Mouse (Mus musculus): ENCODE measurements around the gene Sdk2.

- TF ChIP-seq CTCF (conservative IDR thresholded peaks at IDR 0.05 in 1 of 2, IDR thresholded peaks at IDR 0.05 in 1 of 2; ENCODE audit: low read depth in 2 of 2, low read length in 2 of 2) (no peak), ZKSCAN1 (IDR thresholded peaks at IDR 0.05; ENCODE audit: borderline replicate concordance, low read depth, low read length) (no peak), NELFE (IDR thresholded peaks at IDR 0.05; ENCODE audit: low read depth, low read length) (no peak), ETS1 (conservative IDR thresholded peaks at IDR 0.05; ENCODE audit: low read depth, low read length) (no peak), USF2 (conservative IDR thresholded peaks at IDR 0.05; ENCODE audit: low read depth, low read length) (no peak), MAFK (IDR thresholded peaks at IDR 0.05; ENCODE audit: insufficient replicate concordance, low read length) (no peak)
Observed at GRCm38 (mm10) chr11:113992894-113993293, 74.0 kb downstream of the Sdk2 start.

Data from CH12.LX (cell line).